Mouse (Mus musculus): ENCODE results near the gene Alg14. TPM values are rescaled to one million over a fixed set of nuclear protein-coding genes. Genes with fewer than 3 reads are reported as not detected.

The Alg14 gene
- total and polyA plus RNA-seq, 3 experiments: 3.2 to 20.1 TPM; not detected in 1

- Histone ChIP-seq H3K9ac (ENCODE audit: control insufficient read depth, low read depth, low read length, poor library complexity, severe bottlenecking) (no peak overlapping the region), H3K27me3 (ENCODE audit: control insufficient read depth in 1 of 2, insufficient read depth in 2 of 2, low read length in 2 of 2) (no peaks in the 10 kb centered on the region), H3K27ac (ENCODE audit: control insufficient read depth, low read depth, low read length) (peak overlapping the region; percentile 93), H3K4me3 (ENCODE audit: control insufficient read depth in 1 of 2, insufficient read depth in 1 of 2, low read depth in 2 of 2, low read length in 2 of 2) (no peak overlapping the region), H3K36me3 (ENCODE audit: control insufficient read depth in 1 of 2, insufficient read depth in 2 of 2, low read length in 2 of 2) (peaks cover 0 to 25% of the 10 kb centered on the region in 2 experiments; a peak in 2 of 4 replicates), H3K4me1 (ENCODE audit: control insufficient read depth in 1 of 2, insufficient read depth in 2 of 2, low read length in 2 of 2) (peaks cover 12 to 24% of the 10 kb centered on the region in 2 experiments; a peak in 3 of 4 replicates), H3K79me2 (ENCODE audit: control insufficient read depth, insufficient read depth, low read length, poor library complexity) (no peaks in the 10 kb centered on the region), H3K9me3 (replicated peaks; ENCODE audit: insufficient read depth, low read length) (no peaks in the 10 kb centered on the region)
- no peak for DNase-seq (ENCODE audit: low read depth, low spot score)
- TF ChIP-seq EP300 (IDR thresholded peaks at IDR 0.05; ENCODE audit: low read depth in 1 of 2, low read length in 2 of 2) (peak in 1 of 2 experiments; percentile 20; a peak in 1 of 4 replicates), MXI1 (IDR thresholded peaks at IDR 0.05; ENCODE audit: low read depth, low read length) (no peak), GATA1 (IDR thresholded peaks at IDR 0.05; ENCODE audit: low read depth, low read length) (peak; percentile 59), SIN3A (IDR thresholded peaks at IDR 0.05; ENCODE audit: low read length) (no peak)
Observed at GRCm38 (mm10) chr3:121242111-121242936, 49.2 kb upstream of the Alg14 start.

- no peaks in the 10 kb centered on the region for H3K9me3 ChIP-seq (replicated peaks; ENCODE audit: insufficient read depth, low read length)
- DNase-seq (ENCODE audit: low read depth, low spot score): peak; percentile 94
- peaks cover 12 to 24% of the 10 kb centered on the region in 2 experiments; a peak in 3 of 4 replicates for H3K4me1 ChIP-seq (ENCODE audit: control insufficient read depth in 1 of 2, insufficient read depth in 2 of 2, low read length in 2 of 2)
- H3K27ac ChIP-seq (ENCODE audit: control insufficient read depth, low read depth, low read length): peak overlapping the region; percentile 93
- no peaks in the 10 kb centered on the region for H3K79me2 ChIP-seq (ENCODE audit: control insufficient read depth, insufficient read depth, low read length, poor library complexity)
- H3K9ac ChIP-seq (ENCODE audit: control insufficient read depth, low read depth, low read length, poor library complexity, severe bottlenecking): no peak overlapping the region
- peaks cover 0 to 25% of the 10 kb centered on the region in 2 experiments; a peak in 2 of 4 replicates for H3K36me3 ChIP-seq (ENCODE audit: control insufficient read depth in 1 of 2, insufficient read depth in 2 of 2, low read length in 2 of 2)
- no peaks in the 10 kb centered on the region for H3K27me3 ChIP-seq (ENCODE audit: control insufficient read depth in 1 of 2, insufficient read depth in 2 of 2, low read length in 2 of 2)
- no peak overlapping the region for H3K4me3 ChIP-seq (ENCODE audit: control insufficient read depth in 1 of 2, insufficient read depth in 1 of 2, low read depth in 2 of 2, low read length in 2 of 2)
- no peak for TF ChIP-seq CHD2 (IDR thresholded peaks at IDR 0.05; ENCODE audit: low read length)
- TF ChIP-seq POLR2A (IDR thresholded peaks at IDR 0.05; ENCODE audit: control insufficient read depth in 1 of 2, insufficient read depth in 1 of 2, low read depth in 1 of 2, low read length in 2 of 2, poor library complexity in 1 of 2): no peak
- TF ChIP-seq BHLHE40 (IDR thresholded peaks at IDR 0.05; ENCODE audit: borderline replicate concordance, low read depth, low read length): no peak
- peak; percentile 73 for TF ChIP-seq TAL1 (IDR thresholded peaks at IDR 0.05; ENCODE audit: low read length)
- TF ChIP-seq TBP (IDR thresholded peaks at IDR 0.05; ENCODE audit: low read depth, low read length): peak; percentile 55; the same call in 1 of the 2 replicates
- 0 out of 2 replicates have a peak, but pooled peaks have one; percentile 13 for TF ChIP-seq MYC (IDR thresholded peaks at IDR 0.05; ENCODE audit: low read depth, low read length)
- TF ChIP-seq ZMIZ1 (IDR thresholded peaks at IDR 0.05; ENCODE audit: low read depth, low read length): no peak
- no peak for TF ChIP-seq SMC3 (IDR thresholded peaks at IDR 0.05; ENCODE audit: low read depth, low read length)
- no peak for TF ChIP-seq NRF1 (IDR thresholded peaks at IDR 0.05; ENCODE audit: insufficient read depth, low read depth, low read length, poor library complexity, severe bottlenecking)
- no peak for TF ChIP-seq USF2 (IDR thresholded peaks at IDR 0.05; ENCODE audit: borderline replicate concordance in 1 of 2, insufficient read depth in 1 of 2, low read depth in 1 of 2, low read length in 2 of 2)
- TF ChIP-seq MAX (IDR thresholded peaks at IDR 0.05; ENCODE audit: low read length): 0 out of 2 replicates have a peak, but pooled peaks have one; percentile 58
- TF ChIP-seq RCOR1 (IDR thresholded peaks at IDR 0.05; ENCODE audit: low read depth, low read length): peak; percentile 80
- TF ChIP-seq MAZ (IDR thresholded peaks at IDR 0.05; ENCODE audit: low read depth, low read length): peak; percentile 59
- TF ChIP-seq ETS1 (IDR thresholded peaks at IDR 0.05; ENCODE audit: low read depth, low read length): peak; percentile 83
- no peak for TF ChIP-seq ZKSCAN1 (IDR thresholded peaks at IDR 0.05; ENCODE audit: low read depth, low read length)
- TF ChIP-seq USF1 (IDR thresholded peaks at IDR 0.05; ENCODE audit: low read depth, low read length): no peak
- no peak for TF ChIP-seq JUND (IDR thresholded peaks at IDR 0.05; ENCODE audit: low read depth, low read length)
- 0 out of 2 replicates have a peak, but pooled peaks have one; percentile 67 for TF ChIP-seq ELF1 (IDR thresholded peaks at IDR 0.05; ENCODE audit: low read depth, low read length)
- no peak for TF ChIP-seq ZNF384 (IDR thresholded peaks at IDR 0.05; ENCODE audit: low read depth, low read length)
- peak; percentile 50; the same call in 1 of the 2 replicates for TF ChIP-seq MYB (IDR thresholded peaks at IDR 0.05; ENCODE audit: low read depth, low read length)
- TF ChIP-seq NELFE (IDR thresholded peaks at IDR 0.05; ENCODE audit: low read depth, low read length): no peak
- TF ChIP-seq MXI1 (IDR thresholded peaks at IDR 0.05; ENCODE audit: low read depth, low read length): no peak
- TF ChIP-seq TCF12 (IDR thresholded peaks at IDR 0.05; ENCODE audit: low read depth, low read length): peak; percentile 76
- TF ChIP-seq MAFK (IDR thresholded peaks at IDR 0.05; ENCODE audit: borderline replicate concordance, low read depth, low read length): no peak
- TF ChIP-seq MEF2A (IDR thresholded peaks at IDR 0.05; ENCODE audit: extremely low read depth, insufficient replicate concordance, low read depth, low read length, poor library complexity, severe bottlenecking): no peak
- TF ChIP-seq GABPA (IDR thresholded peaks at IDR 0.05; ENCODE audit: low read depth, low read length): no peak
Observed at GRCm38 (mm10) chr3:121242941-121243340, 48.6 kb upstream of the Alg14 start.
